Mouse (Mus musculus) frontal cortex, postnatal 25 days (tissue): ENCODE data around the gene Nr1d1.

Experiments used
- DNase-seq, 2 experiments: peaks; one replicate each; pipeline ENCODE4 v3.0.0; 2022; ENCODE audit warnings: low spot score in 2 of 2

Nr1d1 gene

DNA sequence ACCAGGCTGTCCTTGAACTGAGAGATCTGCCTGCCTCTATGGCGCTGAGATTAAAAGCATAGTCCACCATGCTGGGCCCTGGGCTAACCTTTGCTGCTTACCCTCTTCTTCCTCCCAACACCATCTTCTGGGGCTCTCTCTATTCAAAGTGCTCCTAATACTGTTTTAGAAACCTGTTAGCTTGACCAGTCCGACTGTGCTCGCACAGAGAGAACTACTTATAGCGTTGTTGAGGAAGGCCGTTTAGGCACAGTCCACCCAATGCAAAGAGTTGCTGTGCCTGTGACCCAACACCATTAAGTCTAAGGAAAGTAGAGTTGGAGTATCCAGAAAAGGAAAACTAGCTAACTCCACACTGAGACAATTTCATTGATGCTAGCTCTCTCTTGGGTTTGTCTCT is 13.0 kb upstream of the Nr1d1 start:
- DNase-seq: no peak

DNA sequence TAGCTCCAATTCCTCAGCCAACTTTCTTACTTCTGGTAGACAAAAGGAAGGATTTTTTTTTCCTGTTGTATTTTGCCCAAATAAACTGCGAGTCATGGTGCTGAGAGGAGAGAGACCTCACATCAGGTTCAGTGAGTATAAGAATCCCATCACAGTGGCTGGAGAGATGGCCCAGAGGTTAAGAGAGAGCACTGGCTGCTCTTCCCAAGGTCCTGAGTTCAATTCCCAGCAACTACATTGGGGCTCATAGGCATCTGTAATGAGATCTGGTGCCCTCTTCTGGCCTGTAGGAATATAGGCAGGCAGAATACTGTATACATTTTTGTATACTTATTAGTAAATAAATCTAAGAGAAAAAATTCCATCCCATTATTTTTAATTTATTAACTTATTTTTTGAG is 12.6 kb upstream of the Nr1d1 start:
- DNase-seq: no peak

DNA sequence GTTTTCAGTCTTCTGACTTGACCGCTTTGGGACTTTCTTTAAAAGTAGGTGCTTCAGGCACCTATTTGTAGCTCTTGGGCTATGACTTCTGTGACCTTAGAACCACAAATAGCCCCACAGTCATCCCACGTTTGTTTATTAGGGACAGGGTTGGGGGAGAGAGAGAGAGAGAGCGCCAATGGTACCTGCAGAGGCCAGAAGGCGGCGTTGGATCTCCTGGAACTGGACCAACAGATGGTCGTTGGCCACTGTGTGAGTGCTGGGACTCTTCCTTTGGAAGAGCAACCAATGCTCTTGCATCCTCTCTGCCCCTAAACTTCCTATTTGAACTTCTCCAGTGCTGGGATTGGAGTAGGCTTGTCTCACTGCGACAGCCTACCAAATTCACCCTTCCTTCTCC is 12.1 kb upstream of the Nr1d1 start:
- DNase-seq: no peak

DNA sequence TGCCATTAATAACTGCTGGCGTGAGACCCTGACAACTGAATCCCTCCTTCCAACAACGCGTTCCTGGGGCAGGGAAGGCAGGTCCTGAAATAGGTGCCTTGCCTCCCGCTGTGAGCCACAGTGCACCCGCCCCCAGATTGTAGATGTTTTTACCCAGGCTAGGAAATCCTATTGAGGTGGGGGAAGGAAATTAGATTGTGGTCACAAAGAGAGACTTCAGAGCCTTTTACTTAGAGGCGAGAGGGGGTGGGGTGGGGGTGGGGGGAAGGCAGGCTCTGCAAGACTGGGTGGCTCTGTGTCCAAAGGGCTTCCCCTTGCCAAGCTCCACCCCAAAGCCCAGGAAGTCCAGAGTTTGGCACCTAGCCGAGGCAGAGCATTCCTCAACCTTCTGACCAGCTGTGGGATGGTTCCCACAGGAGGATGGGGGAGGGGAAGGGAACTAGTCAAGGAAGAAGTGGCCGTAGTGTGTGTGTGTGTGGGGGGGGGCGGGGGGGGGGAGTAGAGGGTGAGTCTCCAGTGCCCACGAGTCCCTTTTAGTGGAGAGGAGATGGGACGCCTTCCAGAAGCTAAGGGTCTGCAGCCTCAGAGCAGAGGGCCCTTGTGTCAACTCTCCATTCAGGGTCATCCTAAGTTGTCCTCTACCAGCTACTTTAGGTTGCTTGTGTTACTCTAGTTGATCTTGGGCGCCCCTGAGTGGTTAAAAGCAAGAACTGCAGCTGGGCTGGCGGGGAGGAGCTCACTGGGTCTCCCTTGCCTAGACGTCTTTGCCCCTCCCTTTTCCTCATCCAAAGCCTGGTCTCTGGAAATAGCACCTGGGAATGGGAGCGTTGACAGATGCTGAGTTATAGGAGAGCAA is 11.5 kb upstream of the Nr1d1 start:
- DNase-seq: peak; percentile 97

DNA sequence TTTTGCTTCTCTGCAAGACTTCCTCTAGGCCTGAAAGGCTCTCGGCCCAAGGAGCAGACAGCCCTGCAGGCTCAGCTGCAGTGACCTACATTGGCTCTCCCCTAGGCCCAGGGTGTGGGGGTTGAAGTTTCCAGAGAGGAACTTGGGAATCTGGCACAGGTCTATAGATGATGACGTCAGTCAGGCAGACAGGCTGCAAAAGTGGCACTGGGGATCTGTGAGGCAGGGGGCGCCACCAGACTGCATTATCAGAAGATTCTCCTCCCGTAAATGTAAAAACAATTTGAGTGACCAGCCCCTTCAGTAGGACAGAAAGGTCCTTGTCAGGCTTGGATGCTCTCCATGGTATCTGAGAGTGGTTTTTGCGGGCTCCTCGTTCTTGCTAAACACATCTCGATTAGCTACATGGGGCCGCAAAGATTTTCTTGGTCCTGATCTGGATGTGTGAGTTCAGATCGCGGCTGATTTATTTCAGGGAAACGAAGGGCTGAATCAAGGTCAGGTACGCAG is 10.7 kb upstream of the Nr1d1 start:
- peak; percentile 77 to 80 for DNase-seq

DNA sequence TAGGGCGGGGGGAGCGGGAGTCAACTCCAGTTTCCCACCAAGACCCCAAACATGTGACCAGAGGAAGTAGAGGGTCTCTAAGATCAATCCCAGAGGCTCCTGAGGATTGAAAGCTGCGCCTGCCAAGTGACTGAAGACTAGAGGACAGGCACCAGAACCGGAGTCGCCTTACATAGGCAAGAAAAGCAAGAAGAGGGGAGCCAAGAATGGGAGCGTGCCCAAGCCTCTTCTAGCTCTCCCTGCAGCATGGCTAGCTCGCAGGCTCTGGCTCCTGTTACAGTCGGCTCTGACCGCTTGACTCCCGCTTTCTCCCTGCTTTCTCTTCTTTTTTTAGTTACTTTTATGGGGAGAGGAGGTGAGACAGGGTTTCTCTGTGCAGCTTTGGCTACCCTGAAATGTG is 10.1 kb upstream of the Nr1d1 start:
- no peak for DNase-seq

DNA sequence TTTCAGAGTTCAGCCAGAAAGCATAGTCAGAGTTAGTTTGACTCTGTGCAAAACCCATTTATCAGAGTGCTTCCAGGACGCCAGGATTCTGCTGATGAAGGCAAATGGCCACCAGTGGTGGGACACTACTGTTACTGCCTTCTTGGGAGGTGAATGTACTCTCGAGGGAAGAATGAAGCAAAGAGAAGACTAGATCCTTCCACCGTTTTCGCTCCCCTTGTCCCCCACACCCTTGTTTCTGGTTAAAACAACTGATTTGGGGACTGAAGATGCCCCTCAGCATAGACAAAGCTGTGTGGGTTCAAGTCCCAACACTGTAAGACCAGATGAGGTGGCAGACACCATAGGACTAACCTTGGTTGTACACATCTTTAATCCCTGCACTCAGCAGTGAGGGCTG is 9.0 kb upstream of the Nr1d1 start:
- DNase-seq: no peak

DNA sequence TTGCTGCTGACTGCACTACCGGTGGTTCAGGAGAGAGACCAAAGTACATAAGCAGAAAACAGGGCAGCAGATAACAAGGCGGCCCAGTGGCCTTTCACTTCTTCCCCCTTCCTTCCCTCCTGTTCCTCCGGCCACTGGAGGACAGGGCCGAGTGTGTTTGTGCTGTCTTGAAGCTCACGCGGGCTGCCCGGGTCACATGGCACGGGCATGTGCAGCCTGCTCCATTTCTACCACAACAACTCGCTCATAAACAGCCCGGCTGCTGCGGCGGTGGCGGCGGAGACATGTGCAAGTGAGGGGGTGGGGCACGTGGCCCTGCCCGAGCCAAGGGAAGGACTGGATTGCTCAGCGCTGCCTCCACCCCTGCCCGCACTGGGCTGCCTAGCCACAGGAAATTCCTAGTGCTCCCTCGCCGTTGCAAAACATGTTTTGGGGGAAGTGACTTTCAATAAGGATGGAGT is 8.1 kb upstream of the Nr1d1 start:
- DNase-seq: peak; percentile 94 to 97

DNA sequence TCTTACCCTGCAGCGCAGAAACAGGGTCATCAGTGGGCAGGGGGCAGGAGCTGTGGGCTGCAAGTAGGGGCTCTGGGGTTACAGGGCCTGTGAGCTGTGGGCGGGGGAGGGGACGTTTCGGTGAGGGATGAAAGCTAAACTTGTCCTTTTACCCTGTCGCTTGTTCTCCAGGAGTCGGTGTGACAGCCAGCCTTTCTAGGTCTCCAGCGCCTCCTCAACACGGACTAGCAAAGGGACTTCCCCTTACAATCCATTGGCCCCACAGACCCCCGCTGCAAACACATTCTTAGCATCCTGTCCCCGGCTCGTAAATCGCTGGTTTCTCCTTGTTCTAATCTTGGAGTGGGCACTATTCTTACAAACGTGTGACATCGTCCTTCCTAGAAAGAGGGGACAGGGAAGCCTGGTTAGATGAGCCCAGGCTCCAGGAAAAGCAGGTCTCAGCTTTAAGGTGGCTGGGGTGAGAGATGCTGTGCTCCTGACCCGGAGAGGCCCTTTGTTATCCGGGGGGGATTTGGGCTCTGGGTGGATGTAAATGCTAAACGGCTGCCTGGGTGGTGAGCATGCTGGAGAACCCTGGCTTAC is 7.6 kb upstream of the Nr1d1 start:
- no peak for DNase-seq

DNA sequence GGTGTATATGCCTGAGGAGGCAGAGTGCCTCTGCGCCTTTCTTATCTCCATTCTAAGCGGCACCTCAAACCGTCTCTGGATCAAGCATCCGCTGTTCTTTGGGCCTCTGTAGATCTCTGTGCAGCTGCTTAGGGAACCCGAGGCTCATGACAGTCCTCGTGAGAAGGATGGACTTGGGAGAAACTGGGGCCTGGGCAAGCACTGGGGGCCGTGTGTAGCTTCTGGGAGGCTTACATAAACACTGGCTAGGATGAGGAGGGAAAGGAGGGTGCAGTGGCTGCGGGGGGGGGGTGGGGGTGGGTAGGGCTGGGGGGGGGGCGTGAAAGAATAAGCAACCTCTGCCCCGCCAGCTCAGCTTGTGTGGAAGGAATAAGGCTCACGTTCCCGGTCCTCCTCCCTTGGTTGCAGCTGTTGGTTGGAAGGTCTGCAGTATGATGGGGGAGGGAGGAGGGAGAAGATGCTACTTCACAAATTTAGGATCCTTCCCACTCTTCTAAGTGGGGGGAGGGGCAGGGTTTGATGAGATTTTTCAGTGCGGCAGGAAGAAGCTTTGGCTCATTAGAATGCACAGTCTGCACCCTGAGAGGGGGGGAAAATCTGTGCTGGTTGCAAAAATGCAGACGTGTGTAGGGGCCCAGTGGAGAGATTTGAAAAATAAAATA is 6.8 kb upstream of the Nr1d1 start:
- peak in 1 of 2 experiments; percentile 62 for DNase-seq

DNA sequence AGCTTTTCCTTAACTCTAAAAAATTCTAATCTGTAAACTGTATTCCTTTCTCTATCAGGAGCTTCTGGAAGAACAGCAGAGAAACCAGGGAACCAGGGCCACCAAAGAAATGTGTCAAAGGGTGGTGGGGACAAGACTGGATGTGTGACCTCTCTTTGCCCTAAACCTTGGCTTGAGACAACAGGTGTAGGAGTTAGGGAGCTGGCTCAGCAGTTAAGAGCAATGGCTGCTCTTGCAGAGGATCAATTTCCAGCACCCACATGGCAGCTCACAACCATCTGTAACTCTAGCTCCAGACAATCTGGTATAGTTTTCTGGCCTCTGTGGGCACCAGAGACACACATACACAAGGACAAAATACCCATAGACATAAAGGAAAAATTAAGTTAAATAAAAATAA is 2.8 kb upstream of the Nr1d1 start:
- no peak for DNase-seq

DNA sequence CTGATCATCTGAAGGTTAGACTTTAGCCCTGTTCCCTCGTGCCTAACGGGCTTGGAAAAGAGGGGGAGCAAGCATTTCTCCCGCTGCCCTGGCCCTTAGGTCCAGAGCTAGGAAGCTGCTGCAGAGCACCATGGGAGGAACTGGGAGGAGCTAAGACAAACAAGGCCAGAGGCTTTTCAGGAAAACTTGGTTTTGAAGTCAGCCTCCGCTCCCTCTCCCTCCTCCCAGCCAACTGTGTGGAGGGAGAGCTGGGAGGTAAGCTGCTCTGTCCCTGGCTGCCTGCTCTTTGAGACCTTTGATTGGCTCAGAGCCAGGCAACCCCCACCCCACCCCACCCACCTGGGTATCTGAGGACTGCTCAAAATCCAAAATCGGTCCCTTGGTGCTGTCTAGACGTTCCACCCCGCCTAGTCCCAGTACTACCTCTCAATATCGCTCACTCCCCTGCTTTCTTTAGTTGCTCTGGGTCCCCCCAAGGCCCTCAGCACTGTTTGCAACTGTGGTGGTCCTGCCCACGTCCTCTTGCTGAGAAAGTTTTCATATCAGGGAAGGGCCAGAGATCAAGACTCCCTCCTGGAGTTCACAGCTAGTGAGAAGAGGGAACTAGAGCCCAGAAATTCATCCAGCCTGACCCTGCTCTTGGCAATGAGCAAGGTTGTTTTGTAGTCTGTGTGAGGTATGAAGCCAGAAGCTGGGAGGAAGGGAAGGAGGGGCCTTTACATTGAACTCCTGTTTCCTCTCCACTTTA is 1.9 kb upstream of the Nr1d1 start:
- no peak for DNase-seq

DNA sequence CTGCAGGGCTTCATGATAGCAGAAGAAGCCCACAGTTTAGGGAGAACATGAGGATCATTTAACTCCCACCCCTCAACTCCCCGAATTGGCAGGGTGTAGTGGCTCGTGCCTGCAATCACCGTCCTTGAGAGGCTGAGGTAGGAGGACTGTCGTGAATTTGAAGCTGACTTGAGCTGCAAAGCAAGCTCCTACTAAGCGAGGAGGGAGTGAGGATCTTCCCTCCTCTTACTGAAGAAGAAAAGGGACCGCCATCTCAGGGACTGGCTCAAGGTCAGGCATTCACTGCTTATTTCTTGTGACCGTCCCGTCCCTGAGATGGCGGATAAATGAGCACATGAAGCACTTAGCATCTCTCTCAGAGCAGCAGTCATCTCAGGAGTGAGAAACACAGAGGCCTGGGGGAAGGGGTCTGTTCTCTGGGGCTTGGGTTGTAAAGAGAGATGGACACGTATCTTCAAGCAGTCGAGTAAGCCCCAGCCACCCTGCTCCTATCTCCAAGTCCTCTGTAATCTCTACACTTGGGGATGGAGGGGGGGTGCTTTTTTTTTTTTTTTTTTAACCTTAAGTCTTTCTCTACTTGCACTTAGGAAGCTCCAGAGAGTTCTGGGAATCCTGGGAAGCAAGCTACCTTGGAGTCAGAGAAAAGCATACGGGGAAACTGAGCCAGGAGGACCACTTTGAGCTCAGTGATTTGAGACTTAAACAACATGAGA is 1.1 kb upstream of the Nr1d1 start:
- DNase-seq: no peak

DNA sequence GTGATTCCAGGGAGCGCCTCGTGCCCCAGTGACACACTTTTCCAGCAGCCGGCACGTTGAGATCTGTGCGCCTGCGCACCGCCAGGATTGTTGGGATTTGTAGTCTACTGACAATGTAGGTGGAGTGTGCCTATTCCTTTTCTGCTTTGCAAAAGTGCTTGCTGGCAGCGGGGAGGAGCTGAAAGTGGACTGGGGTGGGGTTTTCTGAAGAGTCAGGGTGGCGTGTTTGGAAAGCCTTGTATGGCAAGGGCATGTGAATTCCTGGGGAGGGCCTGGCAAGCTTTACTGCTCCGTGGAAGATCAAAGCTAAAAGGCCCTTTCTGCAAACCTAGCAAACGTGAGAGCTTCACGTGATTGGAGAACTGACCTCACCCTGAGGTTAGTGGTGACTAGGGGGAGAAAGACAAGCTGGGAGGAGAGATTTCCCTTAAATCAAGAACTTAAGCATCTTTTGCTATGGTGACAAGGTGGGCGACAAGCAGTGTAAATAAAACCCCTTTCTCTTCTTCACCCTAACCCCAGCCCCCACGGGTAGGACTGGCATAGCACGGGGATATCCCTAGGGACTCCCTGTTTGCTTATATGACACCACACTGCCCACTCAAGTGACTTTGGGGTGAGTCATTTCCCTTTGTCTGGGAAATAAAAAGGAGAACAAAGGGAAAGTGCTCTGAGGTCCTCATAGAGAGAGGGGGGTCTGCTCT is 367 bp upstream of the Nr1d1 start:
- peak; percentile 99 to 100 for DNase-seq

DNA sequence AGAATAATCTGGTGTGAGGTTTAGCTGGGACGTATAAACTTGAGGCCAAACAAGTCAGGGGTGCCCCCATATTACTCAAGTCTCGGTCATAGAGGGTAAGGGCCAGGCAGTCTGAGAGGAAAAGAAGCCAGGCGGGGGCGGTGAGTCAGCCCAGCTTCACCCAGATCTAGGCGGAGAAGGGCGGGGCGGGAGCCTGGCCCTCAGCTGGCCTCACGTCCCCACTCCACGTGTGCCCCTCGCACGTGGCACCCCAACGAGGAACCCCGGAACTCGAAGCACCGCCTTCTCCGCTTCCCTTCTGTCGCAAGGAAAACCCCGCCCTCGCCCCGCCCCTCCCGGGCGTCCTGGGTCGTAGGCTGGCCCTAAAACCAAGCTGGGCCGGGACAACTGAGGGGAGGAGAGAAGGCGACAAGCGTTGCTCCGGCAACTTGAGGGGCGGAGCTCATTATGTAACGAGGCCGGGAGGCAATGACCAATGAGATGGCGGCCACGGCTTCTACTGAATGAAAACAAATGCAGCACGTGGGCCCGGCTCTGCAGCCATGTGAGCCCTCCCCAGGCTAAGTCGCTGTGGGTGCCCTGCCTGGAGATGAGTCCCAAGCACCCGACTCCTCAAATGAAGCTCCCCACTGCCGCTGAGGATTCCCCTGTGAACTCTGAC is 1.4 kb downstream of the Nr1d1 start:
- DNase-seq: peak; percentile 98

DNA sequence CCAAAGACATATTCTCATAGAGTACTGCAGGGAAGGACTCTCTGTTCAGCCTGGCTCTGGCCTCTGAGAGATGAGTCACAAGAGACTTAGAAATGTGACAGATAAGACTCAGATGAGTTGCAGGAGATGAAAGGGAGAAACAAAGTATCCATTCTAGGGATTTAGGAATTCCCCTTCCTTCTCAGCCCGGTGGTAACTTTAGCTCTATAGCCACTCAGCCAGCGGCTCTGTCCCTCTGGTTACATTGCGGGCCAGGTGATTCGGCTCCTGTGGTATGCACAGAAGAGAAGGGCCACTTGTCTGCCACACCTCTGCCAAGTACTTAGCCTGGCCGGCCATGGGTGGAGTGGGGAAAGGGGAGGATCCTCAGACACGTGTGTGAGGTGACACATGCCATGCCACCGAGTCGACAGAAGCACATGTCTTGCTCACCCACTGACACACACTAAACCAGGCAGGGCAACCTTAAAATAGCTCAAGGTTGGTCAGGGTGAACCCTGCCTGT is 2.4 kb downstream of the Nr1d1 start:
- no peak for DNase-seq

DNA sequence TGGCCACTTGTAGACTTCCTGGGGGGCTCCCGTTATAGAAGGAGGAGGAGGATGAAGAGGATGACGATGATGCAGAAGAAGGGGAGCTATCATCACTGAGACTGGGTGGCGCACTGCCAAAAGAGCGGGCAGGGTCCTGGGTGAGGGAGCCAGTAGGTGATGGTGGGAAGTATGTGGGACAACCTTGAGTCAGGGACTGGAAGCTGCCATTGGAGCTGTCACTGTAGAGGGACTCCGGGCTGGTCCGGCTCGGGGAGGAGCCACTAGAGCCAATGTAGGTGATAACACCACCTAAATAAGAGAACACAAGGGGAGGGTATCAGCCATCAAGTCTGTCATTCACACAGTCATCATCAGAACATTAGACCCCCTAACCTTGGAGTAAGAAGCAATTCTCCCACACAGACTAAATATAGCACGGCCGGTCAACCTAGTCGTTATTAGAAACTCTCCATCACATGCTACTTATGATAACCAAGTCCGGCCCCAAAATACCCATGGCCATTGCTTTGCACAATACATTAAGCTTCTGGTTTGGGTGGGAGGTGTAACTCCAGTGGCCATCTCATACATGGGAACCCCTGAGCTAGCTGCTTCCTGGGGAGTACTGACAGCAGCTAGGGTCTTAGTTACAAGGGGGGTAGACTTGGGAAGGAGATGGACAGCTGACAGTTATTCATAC is 3.1 kb downstream of the Nr1d1 start:
- no peak for DNase-seq

DNA sequence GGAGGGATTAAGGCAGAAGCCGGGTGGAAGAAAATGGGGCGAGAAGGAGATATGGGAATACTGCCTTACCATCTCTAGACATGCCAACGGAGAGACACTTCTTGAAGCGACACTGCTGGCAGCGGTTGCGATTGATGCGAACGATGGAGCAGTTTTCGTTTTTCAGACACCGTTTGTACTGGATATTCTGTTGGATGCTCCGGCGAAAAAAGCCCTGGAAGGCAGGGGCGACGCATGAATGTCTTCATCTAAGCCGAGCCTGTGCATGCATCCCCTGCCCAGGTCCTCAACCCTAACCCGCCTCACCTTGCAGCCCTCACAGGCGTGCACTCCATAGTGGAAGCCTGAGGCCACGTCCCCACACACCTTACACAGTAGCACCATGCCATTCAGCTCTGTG is 4.0 kb downstream of the Nr1d1 start:
- no peak for DNase-seq
